Comparison of ENCODE assay signal across 20 mouse cellular contexts in the genomic region with DNA sequence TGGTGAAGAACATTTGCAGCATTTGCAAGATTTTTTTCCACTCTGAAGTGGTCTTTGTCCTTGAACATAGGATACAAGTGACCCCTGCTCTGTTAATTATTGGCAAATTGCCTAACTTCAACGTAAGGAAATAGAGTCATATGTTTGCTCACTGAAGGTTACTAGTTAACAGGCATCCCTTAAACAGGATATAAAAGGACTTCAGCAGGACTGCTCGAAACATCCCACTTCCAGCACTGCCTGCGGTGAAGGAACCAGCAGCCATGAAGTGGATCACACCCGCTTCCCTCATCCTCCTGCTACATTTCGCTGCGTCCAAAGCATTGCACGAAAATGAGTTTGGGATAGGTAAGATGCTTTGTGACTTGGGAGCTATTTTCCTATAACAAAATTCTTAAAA. TPM values are rescaled to one million over a fixed set of nuclear protein-coding genes. Genes with fewer than 3 reads are reported as not detected.
DNase-seq lines count a peak whose midpoint lies in the region; ATAC-seq and TF ChIP-seq lines count a peak whose summit lies in the region.
"Had no signal": no experiment of that assay in that cellular context is flagged by ENCODE, and none has a peak within 500 bp of the region (broad histone marks: within the 10 kb centered on the region; RNA-seq: fewer than 3 reads in every experiment).

TSS of gene Afp (plus strand) at position 220 of the 400 bp plus-strand sequence.

- 0 out of 2 replicates have a peak, but pooled peaks cover 6% of the 10 kb centered on the region for H3K4me1 ChIP-seq in kidney, embryonic 15.5 days
- H3K4me1 ChIP-seq in intestine, embryonic 14.5 days (replicated peaks; ENCODE audit: control insufficient read depth, insufficient read depth, low read length): no peaks in the 10 kb centered on the region
- H3K4me1 ChIP-seq in liver, embryonic 14.5 days (replicated peaks; ENCODE audit: control insufficient read depth in 2 of 2, insufficient read depth in 2 of 2, low read length in 1 of 2): peaks cover 0 to 5% of the 10 kb centered on the region in 2 experiments; a peak in 2 of 4 replicates
- H3K4me1 ChIP-seq: embryonic facial prominence, embryonic 10.5 days; heart, embryonic 15.5 days; hindbrain, embryonic 13.5 days; midbrain, embryonic 10.5 days; neural tube, embryonic 15.5 days had no signal

- TF ChIP-seq EP300 in liver, embryonic 14.5 days (IDR thresholded peaks at IDR 0.05; ENCODE audit: low read depth): no peak

- H3K9me3 ChIP-seq in kidney, embryonic 15.5 days (replicated peaks): no peaks in the 10 kb centered on the region
- H3K9me3 ChIP-seq in intestine, embryonic 14.5 days (ENCODE audit: control insufficient read depth, low read length): no peaks in the 10 kb centered on the region
- H3K9me3 ChIP-seq in liver, embryonic 14.5 days (ENCODE audit: control insufficient read depth, low read length): no peaks in the 10 kb centered on the region
- H3K9me3 ChIP-seq: embryonic facial prominence, embryonic 10.5 days; heart, embryonic 15.5 days; hindbrain, embryonic 13.5 days; midbrain, embryonic 10.5 days; neural tube, embryonic 15.5 days had no signal

- peak; percentile 54; the same call in 1 of the 2 replicates for ATAC-seq in kidney, embryonic 15.5 days (replicated peaks; ENCODE audit: low FRiP score)
- 0 out of 2 replicates have a peak, but pooled peaks have one; percentile 6 for ATAC-seq in intestine, embryonic 14.5 days (replicated peaks; ENCODE audit: low FRiP score, low TSS enrichment, low read depth)
- ATAC-seq in liver, embryonic 14.5 days (ENCODE audit: insufficient read depth): no peak
- ATAC-seq in megakaryocyte, adult 5-6 weeks (ENCODE audit: poor library complexity, severe bottlenecking): no peak
- ATAC-seq: forebrain, postnatal 0 days had no signal

- 79% methylated on average over 7 of the region's 7 CpGs for WGBS in kidney, embryonic 15.5 days
- WGBS in intestine, embryonic 14.5 days: 75% methylated on average over 7 of the region's 7 CpGs
- 59% methylated on average over 7 of the region's 7 CpGs for WGBS in liver, embryonic 14.5 days (ENCODE audit: insufficient replicate concordance)

- no peak for TF ChIP-seq CTCF in liver, embryonic 14.5 days (IDR thresholded peaks at IDR 0.05; ENCODE audit: low read depth)

- no peak within 1 kb of the TSS; the same call in 1 of the 2 replicates for H3K4me3 ChIP-seq in kidney, embryonic 15.5 days (replicated peaks)
- H3K4me3 ChIP-seq in intestine, embryonic 14.5 days (ENCODE audit: low read depth, low read length): no peak within 1 kb of the TSS
- peak within 1 kb of the TSS; percentile 7 to 26 for H3K4me3 ChIP-seq in liver, embryonic 14.5 days (ENCODE audit: insufficient read depth in 1 of 2, low read depth in 2 of 2, low read length in 2 of 2)
- H3K4me3 ChIP-seq: embryonic facial prominence, embryonic 10.5 days; heart, embryonic 15.5 days; hindbrain, embryonic 13.5 days; midbrain, embryonic 10.5 days; neural tube, embryonic 15.5 days had no signal

- peak within 1 kb of the TSS; percentile 32; the same call in 1 of the 2 replicates for H3K27ac ChIP-seq in kidney, embryonic 15.5 days
- no peak within 1 kb of the TSS for H3K27ac ChIP-seq in intestine, embryonic 14.5 days (ENCODE audit: low read depth)
- H3K27ac ChIP-seq in liver, embryonic 14.5 days: peak within 1 kb of the TSS; percentile 20
- H3K27ac ChIP-seq: embryonic facial prominence, embryonic 10.5 days; heart, embryonic 15.5 days; hindbrain, embryonic 13.5 days; midbrain, embryonic 10.5 days; neural tube, embryonic 15.5 days had no signal

- no peak for DNase-seq in adrenal gland, postnatal 4 days (ENCODE audit: low spot score in 2 of 2)
- no peak for DNase-seq in adrenal gland, postnatal 36 days
- DNase-seq in kidney, postnatal 4 days: no peak
- no peak for DNase-seq in intestine, embryonic 14.5 days (ENCODE audit: low spot score)
- no peak for DNase-seq in liver, embryonic 14.5 days (ENCODE audit: low read depth in 3 of 3, low spot score in 3 of 3)
- DNase-seq in c-Kit-positive CD71-positive TER-119-positive erythroid progenitor cells, embryonic 14.5 days (ENCODE audit: low spot score): no peak
- DNase-seq: cerebellum, adult 11 months; cerebellum, postnatal 25 days; forebrain, postnatal 0 days; kidney, adult 18-20 months; layer of hippocampus, adult 9-11 months had no signal

- peak within 1 kb of the TSS; percentile 31; the same call in 1 of the 2 replicates for H3K4me2 ChIP-seq in kidney, embryonic 15.5 days
- H3K4me2 ChIP-seq in intestine, embryonic 14.5 days (ENCODE audit: low read length): no peak within 1 kb of the TSS
- 0 out of 2 replicates have a peak within 1 kb of the TSS, but pooled peaks have one; percentile 6 for H3K4me2 ChIP-seq in liver, embryonic 14.5 days (ENCODE audit: low read depth)
- H3K4me2 ChIP-seq: heart, embryonic 15.5 days; hindbrain, embryonic 13.5 days; neural tube, embryonic 15.5 days had no signal

- H3K36me3 ChIP-seq in kidney, embryonic 15.5 days: no peaks in the 10 kb centered on the region
- H3K36me3 ChIP-seq in intestine, embryonic 14.5 days (ENCODE audit: control insufficient read depth, insufficient read depth, low read length): no peaks in the 10 kb centered on the region
- no peaks in the 10 kb centered on the region for H3K36me3 ChIP-seq in liver, embryonic 14.5 days (replicated peaks; ENCODE audit: control insufficient read depth, insufficient read depth, low read depth)
- H3K36me3 ChIP-seq: embryonic facial prominence, embryonic 10.5 days; heart, embryonic 15.5 days; hindbrain, embryonic 13.5 days; midbrain, embryonic 10.5 days; neural tube, embryonic 15.5 days had no signal

- H3K27me3 ChIP-seq in kidney, embryonic 15.5 days: no peaks in the 10 kb centered on the region
- no peaks in the 10 kb centered on the region for H3K27me3 ChIP-seq in intestine, embryonic 14.5 days (replicated peaks; ENCODE audit: control insufficient read depth, insufficient read depth, low read length)
- H3K27me3 ChIP-seq in liver, embryonic 14.5 days (ENCODE audit: control insufficient read depth, insufficient read depth, low read length): no peaks in the 10 kb centered on the region
- H3K27me3 ChIP-seq: heart, embryonic 15.5 days; hindbrain, embryonic 13.5 days; neural tube, embryonic 15.5 days had no signal

- no peak within 1 kb of the TSS for H3K9ac ChIP-seq in kidney, embryonic 15.5 days
- no peak within 1 kb of the TSS for H3K9ac ChIP-seq in intestine, embryonic 14.5 days (ENCODE audit: low read length)
- peak within 1 kb of the TSS; percentile 18; the same call in 1 of the 2 replicates for H3K9ac ChIP-seq in liver, embryonic 14.5 days (replicated peaks)
- H3K9ac ChIP-seq: forebrain, postnatal 0 days; heart, embryonic 15.5 days; hindbrain, embryonic 13.5 days; neural tube, embryonic 15.5 days had no signal

RNA-seq across cellular contexts. Expression of gene Afp, which starts in this region (rescaled TPM):
- 1,000 to 10,000 TPM in 1 of 2 experiments, 10 to 100 TPM in 1; 60.5 to 1,664 TPM for total RNA-seq in adrenal gland, postnatal 4 days (2021)
- not detected for total RNA-seq in adrenal gland, postnatal 36 days (2021)
- polyA plus RNA-seq in kidney, embryonic 15.5 days (2015; fragmentation: Nextera tagmentation; extraction: Ambion mirVana): 119 and 206 TPM in 2 replicates
- polyA plus RNA-seq in intestine, embryonic 14.5 days (2014; fragmentation: Nextera tagmentation; extraction: Ambion mirVana): 23.1 and 32.8 TPM in 2 replicates
- 4,562 and 11,484 TPM in 2 replicates for polyA plus RNA-seq in liver, embryonic 14.5 days (2012; rRNA removed)
- 8,021 and 8,530 TPM in 2 replicates for polyA plus RNA-seq in liver, embryonic 14.5 days (2014; fragmentation: Nextera tagmentation; extraction: Ambion mirVana)
- total RNA-seq in megakaryocyte, adult 5-6 weeks (2015): not detected in 2 replicates
- not detected in 2 replicates for total RNA-seq in megakaryocyte, adult 5-6 weeks (2017)
- total RNA-seq: forebrain, postnatal 0 days; gastrocnemius, adult 8-10 months; left cerebral cortex, postnatal 25 days had no signal

Comparison
In these comparisons a context has a peak if more than half of its experiments do, and no peak if none do; other contexts are left out.
1. RNA of gene Afp (total RNA-seq): 60.5 to 1,664 TPM in adrenal gland, postnatal 4 days; not detected in adrenal gland, postnatal 36 days and not detected in megakaryocyte, adult 5-6 weeks; every median in the first group is over 10 times any median in the second.
2. RNA of gene Afp (polyA plus RNA-seq): 4,562 to 11,484 TPM in liver, embryonic 14.5 days; 119 to 206 TPM in kidney, embryonic 15.5 days and 23.1 to 32.8 TPM in intestine, embryonic 14.5 days; every median in the first group is over 10 times any median in the second.
3. ATAC-seq: peak in kidney, embryonic 15.5 days (single experiment) and intestine, embryonic 14.5 days (single experiment); none in liver, embryonic 14.5 days (single experiment) and megakaryocyte, adult 5-6 weeks (single experiment).
4. H3K4me3 ChIP-seq: peak in liver, embryonic 14.5 days (2 of 2); none in kidney, embryonic 15.5 days (single experiment) and intestine, embryonic 14.5 days (single experiment).